Comparison of ENCODE assay signal across 21 mouse cellular contexts in genomic region chr16:25335058-25335703, GRCm38 (mm10). TPM values are rescaled to one million over a fixed set of nuclear protein-coding genes. Genes with fewer than 3 reads are reported as not detected.
DNase-seq lines count a peak whose midpoint lies in the region; ATAC-seq lines count a peak whose summit lies in the region.
"Had no signal": no experiment of that assay in that cellular context is flagged by ENCODE, and none has a peak within 500 bp of the region (broad histone marks: within the 10 kb centered on the region; RNA-seq: fewer than 3 reads in every experiment).

No protein-coding gene starts in this region.

- H3K9ac ChIP-seq in kidney, embryonic 14.5 days (ENCODE audit: low read depth, low read length) = no peak overlapping the region
- H3K9ac ChIP-seq: forebrain, embryonic 12.5 days; limb, embryonic 13.5 days; liver, embryonic 14.5 days had no signal

- no peak overlapping the region for H3K4me2 ChIP-seq in kidney, embryonic 14.5 days (replicated peaks; ENCODE audit: low read depth, low read length)
- H3K4me2 ChIP-seq: forebrain, embryonic 12.5 days; limb, embryonic 13.5 days had no signal

- no peak overlapping the region for H3K4me3 ChIP-seq in kidney, embryonic 14.5 days (ENCODE audit: low read length)
- H3K4me3 ChIP-seq: forebrain, embryonic 12.5 days; layer of hippocampus, adult 2 months; left cerebral cortex, adult 2 months; limb, embryonic 13.5 days had no signal

- 24% methylated on average over 4 of the region's 4 CpGs for WGBS in kidney, embryonic 14.5 days

- 0 out of 2 replicates have a peak, but pooled peaks cover 4% of the 10 kb centered on the region for H3K4me1 ChIP-seq in kidney, embryonic 14.5 days (ENCODE audit: control insufficient read depth, insufficient read depth, low read length)
- H3K4me1 ChIP-seq: limb, embryonic 13.5 days had no signal

- no peak overlapping the region for H3K27ac ChIP-seq in kidney, embryonic 14.5 days (ENCODE audit: low read depth, low read length)
- H3K27ac ChIP-seq: forebrain, embryonic 12.5 days; layer of hippocampus, adult 2 months; left cerebral cortex, adult 2 months; limb, embryonic 13.5 days; liver, embryonic 14.5 days had no signal

- DNase-seq in kidney, adult 18-20 months = no peak
- peak; percentile 69 for DNase-seq in Muller cell, postnatal 12 days (ENCODE audit: inconsistent ontology term)
- peak; percentile 20 for DNase-seq in embryo, embryonic 11.5 days (ENCODE audit: low read depth, low spot score)
- DNase-seq in mesoderm, embryonic 11.5 days (ENCODE audit: low read depth, low spot score) = peak; percentile 68
- no peak for DNase-seq in adrenal gland, postnatal 10 days
- no peak for DNase-seq in frontal cortex, adult 2 months (ENCODE audit: extremely low spot score in 1 of 2, low spot score in 1 of 2)
- no peak for DNase-seq in heart, adult 8-10 months (ENCODE audit: low spot score)
- DNase-seq: adrenal gland, adult 8-10 months; cerebellum, adult 18-20 months; kidney, adult 8-10 months had no signal

- ATAC-seq in kidney, embryonic 14.5 days (ENCODE audit: low FRiP score, low TSS enrichment) = peak; percentile 85
- ATAC-seq: lung, postnatal 0 days had no signal

- H3K9me3 ChIP-seq in kidney, embryonic 14.5 days (ENCODE audit: control insufficient read depth, low read length) = no peaks in the 10 kb centered on the region
- H3K9me3 ChIP-seq: forebrain, embryonic 12.5 days; limb, embryonic 13.5 days had no signal

- no peaks in the 10 kb centered on the region for H3K27me3 ChIP-seq in kidney, embryonic 14.5 days (ENCODE audit: control insufficient read depth, insufficient read depth, low read length)
- H3K27me3 ChIP-seq: forebrain, embryonic 12.5 days; limb, embryonic 13.5 days had no signal

- no peaks in the 10 kb centered on the region for H3K36me3 ChIP-seq in kidney, embryonic 14.5 days (ENCODE audit: control insufficient read depth, insufficient read depth, low read length)
- H3K36me3 ChIP-seq: forebrain, embryonic 12.5 days; limb, embryonic 13.5 days had no signal

RNA-seq across cellular contexts. Expression of gene Tprg, which starts 48.6 kb away (rescaled TPM):
- not detected in 2 replicates for polyA plus RNA-seq in kidney, embryonic 14.5 days (2014; fragmentation: Nextera tagmentation; extraction: Ambion mirVana)
- total RNA-seq in adrenal gland, postnatal 10 days (2021) = not detected
- 0.15 TPM in 1 of 2 replicates, not detected in the other for polyA plus RNA-seq in frontal cortex, adult 2 months (2012; rRNA removed)
- not detected for total RNA-seq in heart, adult 8-10 months (2022)
- total RNA-seq: adrenal gland, adult 8-10 months; hematopoietic stem cell, adult 5-6 weeks; layer of hippocampus, adult 2 months; left cerebral cortex, adult 2 months; megakaryocyte-erythroid progenitor cell, adult 5-6 weeks; monocyte, adult 5-6 weeks had no signal
- polyA plus RNA-seq: forebrain, embryonic 12.5 days; heart, embryonic 14.5 days; limb, embryonic 13.5 days; liver, embryonic 14.5 days had no signal

Comparison
In these comparisons a context has a peak if more than half of its experiments do, and no peak if none do; other contexts are left out.
1. DNase-seq: peak in Muller cell, postnatal 12 days (single experiment), embryo, embryonic 11.5 days (single experiment) and mesoderm, embryonic 11.5 days (single experiment); none in kidney, adult 18-20 months (single experiment), adrenal gland, postnatal 10 days (single experiment), frontal cortex, adult 2 months (0 of 2) and heart, adult 8-10 months (single experiment).